Mouse (Mus musculus) gastrocnemius, postnatal 14 days (tissue): Measurements from ENCODE around the gene Rap1gap2. TPM values are rescaled to one million over a fixed set of nuclear protein-coding genes. Genes with fewer than 3 reads are reported as not detected.

ENCODE experiments used
- DNase-seq: peaks from one replicate; pipeline ENCODE4 v3.0.0; 2021; ENCODE audit warnings: mixed read lengths
- intact Hi-C: fragments of 180-260 bp; cut with DNase I; formaldehyde crosslinking; loops from one replicate; pipeline ENCODE4 v1.15.1; 2025; ENCODE audit warnings: low total_unique reads
- total RNA-seq, 2 experiments: library from RNA; stranded (reverse); gene quantifications; 2 replicates each; pipeline ENCODE4 v1.2.3; 2021

Rap1gap2 gene
- total RNA-seq, 2 experiments from 2014 or later: 9.9 to 10.0 TPM

- no peak for DNase-seq
- intact Hi-C loops: no loop called here
Measured at GRCm38 (mm10) chr11:74627481-74627880, 16.8 kb upstream of the Rap1gap2 start.

GRCm38 (mm10) chr11:74625333-74625732 lies 14.6 kb upstream of the Rap1gap2 start:
- intact Hi-C loops: no loop called here
- DNase-seq: no peak

DNA sequence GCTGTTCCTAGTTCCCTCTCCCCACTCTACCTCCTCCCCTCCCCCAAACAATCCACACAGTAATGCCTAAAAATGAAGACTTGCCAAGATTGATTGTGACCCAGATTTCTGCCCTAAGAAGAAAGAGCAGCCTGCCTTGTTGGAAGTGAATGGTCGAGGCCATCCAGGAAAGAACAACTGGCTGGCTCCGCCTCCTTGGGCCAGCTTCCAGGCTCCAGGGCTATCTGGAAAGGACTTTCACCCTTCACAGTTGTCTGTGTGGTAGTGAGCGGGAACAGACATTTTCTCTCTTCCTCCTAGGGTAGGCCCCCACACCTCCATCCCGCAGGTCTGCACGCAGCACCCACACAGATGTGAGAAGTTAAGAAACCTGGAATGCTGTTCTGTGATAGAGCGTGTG lies 13.0 kb upstream of the Rap1gap2 start:
- intact Hi-C loops: no loop called here
- DNase-seq: no peak

DNA sequence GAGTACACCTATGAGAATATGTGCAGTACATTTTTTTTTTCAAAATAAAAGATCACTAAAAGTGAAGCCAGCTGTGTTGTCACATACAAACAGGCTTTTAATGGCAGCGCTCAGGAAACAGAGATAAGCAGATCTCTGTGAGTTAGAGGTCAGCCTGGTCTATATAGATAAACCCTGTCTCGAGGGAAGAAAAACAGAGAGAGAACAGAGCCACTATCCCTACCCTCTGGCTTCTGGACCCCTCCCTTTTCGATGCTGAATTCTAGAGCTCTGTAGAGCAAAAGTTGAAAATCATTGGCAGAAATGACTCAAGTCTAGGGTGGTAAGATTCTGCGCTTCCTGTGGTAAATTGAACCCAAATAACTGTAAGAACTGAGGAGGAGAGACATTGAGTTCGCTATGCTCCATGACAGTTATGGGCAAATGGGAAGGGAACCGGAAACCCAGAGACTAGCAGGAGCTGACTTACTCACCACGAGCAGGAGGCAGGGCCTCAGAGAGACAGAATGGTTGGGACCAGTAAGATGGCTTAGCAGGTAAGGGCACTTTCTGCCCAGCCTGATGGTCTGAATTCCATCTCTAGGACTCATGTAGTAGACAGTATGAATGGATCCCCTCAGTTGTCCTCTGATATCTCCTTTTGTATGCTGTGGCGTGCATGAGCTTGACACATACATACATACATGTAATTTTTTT lies 11.4 kb upstream of the Rap1gap2 start:
- intact Hi-C loops: no loop called here
- no peak for DNase-seq

DNA sequence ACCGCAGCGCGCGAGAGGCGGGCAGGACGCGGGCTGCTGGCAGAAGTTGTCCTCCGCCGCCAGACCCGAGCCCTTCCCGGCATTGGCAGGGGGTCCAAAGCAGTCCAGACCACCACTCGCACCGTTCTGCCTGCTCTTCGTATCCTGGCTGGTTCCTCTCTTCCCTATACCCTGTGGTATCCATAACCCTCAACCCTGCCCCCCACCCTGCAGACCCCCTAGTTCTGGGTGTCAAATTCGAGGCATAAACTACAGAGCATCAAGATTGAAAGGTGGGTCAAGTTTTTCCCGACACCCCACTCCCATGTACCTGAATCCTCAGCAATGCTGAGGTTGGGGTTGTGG lies 9.2 kb upstream of the Rap1gap2 start:
- DNase-seq: no peak
- intact Hi-C loops: no loop called here

DNA sequence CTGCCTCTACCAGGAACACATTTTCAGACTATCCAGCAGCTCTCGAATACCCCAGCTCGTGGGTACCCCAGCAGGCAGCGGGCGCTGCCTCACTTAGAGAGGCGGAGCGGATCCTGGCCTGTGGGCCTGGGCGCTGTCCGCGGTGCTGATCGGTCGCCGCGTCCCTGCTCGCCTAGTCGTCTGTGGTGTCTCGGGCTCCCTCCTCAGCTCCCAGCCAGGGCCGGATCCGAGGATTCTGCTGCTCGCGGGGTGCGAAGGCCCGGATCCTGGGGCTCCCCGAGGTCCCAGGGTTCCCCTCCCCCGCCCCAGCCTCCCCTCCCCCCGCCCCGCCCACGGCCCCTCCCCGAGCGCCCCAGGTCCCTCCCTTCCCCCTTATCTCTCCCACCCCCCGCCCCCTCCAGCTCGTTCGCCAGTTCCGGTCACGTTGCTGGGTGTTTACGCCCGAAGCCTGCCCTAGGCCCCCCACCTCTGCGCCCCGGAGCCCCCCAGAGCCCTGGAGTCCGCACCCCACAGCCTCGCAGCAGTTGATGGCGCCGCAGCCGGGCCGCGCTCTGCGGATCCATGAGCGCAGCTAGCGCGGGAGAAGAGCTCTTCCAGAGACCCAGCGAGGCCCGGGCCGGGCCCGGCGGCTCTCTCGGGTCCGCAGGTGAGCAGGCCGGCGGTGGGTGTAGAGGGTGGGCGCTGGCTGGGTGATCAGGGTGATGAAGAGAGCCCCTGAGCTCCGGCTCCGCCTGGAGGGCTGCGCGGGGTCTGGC lies 8.7 kb upstream of the Rap1gap2 start, which contains the start of gene Ccdc92b:
Gene Ccdc92b, plus strand, starts transcription at position 405 of the 755 bp plus-strand sequence.
- intact Hi-C loops: no loop called here
- peak; percentile 81 for DNase-seq

GRCm38 (mm10) chr11:74615571-74615970 lies 4.9 kb upstream of the Rap1gap2 start:
- intact Hi-C loops: no loop called here
- no peak for DNase-seq

DNA sequence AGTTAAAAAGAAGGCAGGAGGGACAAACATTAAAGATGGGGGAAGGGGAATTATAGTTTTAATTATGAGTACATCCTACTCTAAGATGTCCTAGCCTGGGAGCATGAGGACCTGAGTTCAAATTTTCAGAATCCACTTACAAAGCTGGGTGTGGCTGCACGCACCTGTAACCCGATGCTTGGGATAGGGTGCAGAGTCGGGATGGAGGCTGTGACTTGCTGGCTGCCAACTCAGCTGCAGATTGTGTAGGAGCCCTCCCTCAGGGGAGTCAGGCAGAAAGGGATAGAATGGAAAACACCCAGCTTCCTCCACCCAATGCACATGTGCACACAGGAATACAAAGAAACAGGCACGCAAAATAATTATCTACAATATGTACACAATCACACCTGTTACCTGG lies 2.7 kb upstream of the Rap1gap2 start:
- intact Hi-C loops: no loop called here
- DNase-seq: no peak

DNA sequence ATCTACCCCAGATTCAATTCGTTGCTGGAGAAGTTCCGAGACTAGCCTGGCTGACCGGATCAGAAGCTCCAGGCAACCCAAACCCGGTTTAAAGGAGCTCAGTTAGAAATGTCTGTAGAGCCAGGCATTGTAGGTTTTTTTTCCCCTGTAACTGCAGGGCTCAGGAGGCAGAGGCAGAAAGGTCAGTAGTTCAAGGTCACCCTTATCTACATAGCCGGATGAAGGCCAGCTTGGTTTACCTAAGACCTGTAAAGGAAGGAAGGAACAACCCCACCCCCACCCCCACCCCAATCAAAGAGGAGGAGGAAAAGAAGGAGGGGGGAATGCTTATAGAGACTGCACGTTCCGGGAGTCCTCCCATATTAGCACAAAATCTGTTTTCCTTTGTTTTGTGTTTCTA lies 722 bp upstream of the Rap1gap2 start:
- no peak for DNase-seq
- intact Hi-C loops: no loop called here

GRCm38 (mm10) chr11:74610068-74610467 lies 647 bp downstream of the Rap1gap2 start:
- no peak for DNase-seq
- intact Hi-C loops: no loop called here

DNA sequence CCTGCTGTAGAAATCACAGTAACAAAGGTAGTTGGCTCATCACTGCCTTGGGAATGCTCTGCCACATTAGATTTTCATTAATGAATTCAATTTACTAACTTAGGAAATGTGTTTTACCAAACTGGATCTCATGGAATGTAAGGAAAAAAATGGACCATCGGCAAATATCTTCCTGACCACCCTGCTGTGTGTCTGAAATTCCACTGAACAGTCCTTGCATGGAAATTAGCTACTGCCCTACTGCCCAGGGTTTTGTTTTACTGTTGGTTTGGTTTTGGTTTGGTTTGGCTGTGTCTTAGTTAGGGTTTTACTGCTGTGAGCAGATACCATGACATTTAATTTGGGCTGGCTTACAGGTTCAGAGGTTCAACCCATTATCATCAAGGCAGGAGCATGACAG lies 8.4 kb downstream of the Rap1gap2 start:
- intact Hi-C loops: no loop called here
- no peak for DNase-seq

GRCm38 (mm10) chr11:74597990-74598337 lies 12.8 kb downstream of the Rap1gap2 start:
- intact Hi-C loops: no loop called here
- DNase-seq: no peak

DNA sequence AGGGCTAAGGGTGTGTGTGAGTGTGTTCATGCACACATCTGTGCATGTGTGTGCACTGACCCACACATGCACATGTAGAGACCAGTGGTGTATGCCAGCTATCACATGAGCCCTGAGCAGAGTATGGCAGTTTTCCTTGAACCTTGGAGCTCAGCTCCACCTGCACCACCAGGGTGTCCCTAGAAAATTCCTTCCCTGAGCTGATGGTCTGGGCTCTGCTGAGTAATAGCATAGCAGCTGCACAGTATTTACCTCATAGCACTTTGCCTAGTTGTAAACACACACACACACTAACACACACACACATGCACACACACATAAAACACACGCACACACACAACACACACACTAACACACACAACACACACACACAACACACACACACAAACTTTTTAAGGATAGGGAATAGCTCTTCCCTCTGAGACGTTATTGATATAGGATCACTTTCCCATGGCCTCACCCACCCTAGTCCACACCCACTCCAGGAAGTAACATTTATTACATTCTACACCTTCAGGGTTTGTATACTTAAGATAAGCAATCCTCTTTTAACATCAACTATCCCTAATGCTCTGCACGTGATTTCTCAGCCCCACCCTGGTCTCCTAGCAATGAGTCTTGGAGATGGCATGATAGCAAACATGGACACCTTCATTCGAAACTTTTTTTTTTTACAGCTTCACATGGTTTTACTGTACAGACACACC lies 13.3 kb downstream of the Rap1gap2 start:
- intact Hi-C loops: no loop called here
- DNase-seq: no peak

DNA sequence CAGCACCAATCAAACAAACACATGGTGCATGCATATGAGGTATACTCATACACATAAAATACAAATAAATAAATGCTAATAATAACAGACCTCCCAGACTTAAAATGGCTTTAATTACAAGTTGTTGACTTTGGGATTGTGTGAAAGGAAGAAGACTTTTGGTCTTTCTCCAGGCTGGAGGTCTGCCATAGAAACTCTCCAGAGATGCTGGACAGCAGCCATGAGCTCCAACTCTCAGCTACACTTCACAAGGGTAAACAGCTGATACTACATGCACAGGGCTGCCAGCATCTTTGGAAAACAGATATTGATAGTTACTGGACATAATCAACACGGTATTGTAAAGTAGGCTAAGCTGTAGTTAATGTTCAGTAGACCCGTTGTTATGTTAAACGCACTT lies 18.5 kb downstream of the Rap1gap2 start:
- intact Hi-C loops: no loop called here
- DNase-seq: no peak

GRCm38 (mm10) chr11:74590691-74591090 lies 20.0 kb downstream of the Rap1gap2 start:
- intact Hi-C loops: no loop called here
- no peak for DNase-seq

DNA sequence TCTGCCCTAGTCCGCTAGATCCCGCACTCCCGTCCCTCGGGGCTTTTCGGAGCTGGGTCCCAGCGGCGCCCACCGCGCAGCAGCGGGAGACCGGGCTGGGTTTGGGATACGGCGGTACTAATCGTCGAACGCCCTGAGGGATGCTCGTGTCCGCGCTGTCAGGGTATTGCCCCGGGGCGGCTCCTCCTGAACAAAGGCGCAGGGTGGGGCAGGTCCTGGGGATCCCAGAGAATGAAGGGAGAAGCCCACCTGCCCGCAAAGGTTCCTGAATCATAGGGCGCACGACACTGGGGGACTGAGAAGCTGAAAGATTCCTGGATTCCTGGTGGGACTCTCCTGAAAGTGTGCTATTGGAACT lies 20.5 kb downstream of the Rap1gap2 start:
- intact Hi-C loops: no loop called here
- DNase-seq: no peak

DNA sequence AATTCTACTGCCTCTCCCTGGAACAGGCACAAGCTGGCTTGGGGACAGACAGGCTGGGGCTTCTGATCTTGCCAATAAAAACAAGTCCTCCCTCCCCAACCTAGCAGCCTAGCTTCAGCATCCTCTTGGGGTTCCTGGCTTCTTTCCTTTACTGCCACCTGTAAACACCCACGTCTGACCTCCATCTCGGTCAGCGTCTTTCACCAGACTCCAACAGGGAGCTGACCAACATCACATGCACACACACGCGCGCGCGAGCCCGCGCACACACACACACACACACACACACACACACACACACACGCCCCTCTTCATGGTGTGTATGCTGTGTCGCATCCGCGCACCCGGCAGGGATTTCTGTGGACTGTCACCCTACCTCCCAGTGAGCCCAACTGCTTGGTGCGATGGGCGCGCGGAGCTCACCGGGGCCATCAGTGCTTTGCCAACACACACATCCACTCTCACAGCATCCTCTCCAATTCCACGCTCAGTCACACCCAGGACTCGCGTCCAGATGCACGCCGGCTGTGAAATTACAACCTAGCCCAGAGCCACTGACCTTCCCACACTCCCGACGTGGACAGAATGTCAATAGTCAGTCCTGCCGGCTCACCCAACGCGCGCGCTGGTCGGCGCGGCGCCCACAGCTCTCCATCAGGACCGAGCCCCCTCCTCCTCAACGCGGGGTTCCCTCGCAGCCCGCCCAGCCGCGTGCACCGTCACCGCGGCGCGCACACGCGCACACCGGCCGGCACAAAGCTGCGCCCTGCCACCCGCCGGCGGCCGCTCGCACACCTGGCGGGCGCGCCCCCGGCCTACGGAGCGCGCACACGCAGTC lies 21.1 kb downstream of the Rap1gap2 start:
- intact Hi-C loops: no loop called here
- no peak for DNase-seq

GRCm38 (mm10) chr11:74586401-74586800 lies 24.3 kb downstream of the Rap1gap2 start:
- no peak for DNase-seq
- intact Hi-C loops: no loop called here

DNA sequence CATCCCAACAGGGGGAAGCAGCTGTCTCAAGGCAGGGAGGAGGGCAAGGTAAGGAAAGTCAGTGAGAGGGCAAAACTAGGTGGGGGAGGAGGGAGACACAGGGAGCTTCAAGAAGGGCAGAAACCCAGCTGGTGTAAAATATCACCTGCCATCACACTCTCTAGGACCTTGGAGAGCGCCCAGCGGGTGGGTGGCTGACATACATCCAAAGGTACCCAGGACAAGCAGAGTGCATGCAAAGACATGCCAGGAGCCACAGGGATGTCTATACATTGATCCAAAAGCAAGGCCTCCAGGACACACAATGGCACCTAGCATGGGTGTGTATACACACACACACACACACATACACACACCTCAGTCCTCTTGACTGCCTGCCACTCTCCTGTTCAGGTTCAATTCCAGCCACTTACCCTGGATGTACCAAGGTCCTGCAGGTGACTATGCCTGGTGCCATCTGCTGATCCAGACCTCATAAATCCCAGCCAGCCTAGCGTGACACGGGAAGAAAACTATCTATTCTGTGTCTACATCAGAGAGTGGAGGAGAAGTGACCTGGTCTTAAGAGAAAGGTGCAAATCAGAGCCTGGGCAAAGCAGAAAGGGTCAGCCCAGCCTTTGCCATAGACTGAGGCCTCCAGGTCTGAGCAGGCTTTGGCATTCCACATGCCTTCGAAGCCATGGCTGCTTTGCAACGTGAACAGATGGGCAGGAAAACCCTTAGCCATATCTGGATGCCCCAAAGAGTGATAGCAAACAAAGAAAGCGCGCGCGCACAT lies 25.6 kb downstream of the Rap1gap2 start:
- intact Hi-C loops: no loop called here
- DNase-seq: no peak
